Mouse (Mus musculus): ENCODE results near the gene Apc2. TPM values are rescaled to one million over a fixed set of nuclear protein-coding genes. Genes with fewer than 3 reads are reported as not detected.

Gene Apc2
- polyA plus RNA-seq, 1 experiment from 2014 or later = 0.45 TPM

DNA sequence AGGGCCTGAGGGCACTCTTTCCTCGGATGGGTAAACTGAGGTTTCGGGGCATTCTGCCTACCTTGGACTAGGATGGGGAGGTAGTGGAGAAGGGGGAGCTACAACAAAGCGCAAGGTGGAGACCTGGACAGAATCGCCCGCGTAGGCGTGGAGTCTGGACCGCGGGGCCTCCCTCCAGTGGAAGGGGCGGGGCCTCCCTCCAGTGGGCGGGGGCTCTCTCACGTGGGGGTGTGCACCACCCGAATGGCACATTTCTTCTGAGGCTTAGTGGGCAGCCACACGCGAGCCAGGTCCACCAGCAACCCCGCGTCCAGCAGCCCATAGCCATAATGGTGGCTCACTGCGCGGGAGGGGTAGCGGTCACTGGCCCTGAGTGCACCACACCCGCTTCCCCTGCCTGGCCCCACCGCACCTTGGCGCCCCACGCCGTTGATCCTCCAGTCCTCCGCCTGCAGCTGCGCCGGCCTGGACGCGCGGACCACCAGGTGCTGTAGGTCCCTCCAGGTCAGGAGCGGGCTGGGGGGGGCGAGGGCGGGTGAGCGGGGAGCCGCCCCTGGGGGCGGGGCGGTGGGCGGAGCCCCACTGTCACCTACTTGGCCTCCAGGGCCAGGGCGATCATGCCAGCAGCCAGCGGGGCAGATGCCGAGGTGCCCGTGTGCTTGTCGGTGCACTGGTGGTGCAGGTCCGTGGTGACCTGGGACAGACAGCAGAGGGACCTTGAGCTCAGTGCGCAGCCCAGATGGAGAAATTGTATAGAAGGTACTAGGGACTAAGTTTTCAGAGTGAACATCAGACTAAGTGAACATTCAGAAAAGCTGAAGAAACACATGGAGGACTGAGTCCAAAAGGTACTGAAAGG, 27.7 kb downstream of the Apc2 start:
- peak overlapping the region; percentile 88 for H3K27ac ChIP-seq (ENCODE audit: low read depth, low read length)
- H3K9ac ChIP-seq (ENCODE audit: low read depth, low read length) = peak overlapping the region; percentile 85
- no peaks in the 10 kb centered on the region for H3K27me3 ChIP-seq (replicated peaks; ENCODE audit: control insufficient read depth, insufficient read depth, low read length)
- peaks cover 41% of the 10 kb centered on the region for H3K4me1 ChIP-seq (replicated peaks; ENCODE audit: control insufficient read depth, insufficient read depth, low read length)
- peak; percentile 69 for ATAC-seq (replicated peaks; ENCODE audit: low FRiP score)
- 2% methylated on average over 43 of the region's 46 CpGs for WGBS
- H3K4me3 ChIP-seq (ENCODE audit: low read depth, low read length) = peak overlapping the region; percentile 75
- peak; percentile 81 for DNase-seq (ENCODE audit: low spot score)
- 0 out of 2 replicates have a peak, but pooled peaks cover 3% of the 10 kb centered on the region for H3K36me3 ChIP-seq (ENCODE audit: control insufficient read depth, insufficient read depth, low read length)
- peak overlapping the region; percentile 99 for H3K4me2 ChIP-seq
- no peaks in the 10 kb centered on the region for H3K9me3 ChIP-seq (ENCODE audit: control insufficient read depth, low read length)

DNA sequence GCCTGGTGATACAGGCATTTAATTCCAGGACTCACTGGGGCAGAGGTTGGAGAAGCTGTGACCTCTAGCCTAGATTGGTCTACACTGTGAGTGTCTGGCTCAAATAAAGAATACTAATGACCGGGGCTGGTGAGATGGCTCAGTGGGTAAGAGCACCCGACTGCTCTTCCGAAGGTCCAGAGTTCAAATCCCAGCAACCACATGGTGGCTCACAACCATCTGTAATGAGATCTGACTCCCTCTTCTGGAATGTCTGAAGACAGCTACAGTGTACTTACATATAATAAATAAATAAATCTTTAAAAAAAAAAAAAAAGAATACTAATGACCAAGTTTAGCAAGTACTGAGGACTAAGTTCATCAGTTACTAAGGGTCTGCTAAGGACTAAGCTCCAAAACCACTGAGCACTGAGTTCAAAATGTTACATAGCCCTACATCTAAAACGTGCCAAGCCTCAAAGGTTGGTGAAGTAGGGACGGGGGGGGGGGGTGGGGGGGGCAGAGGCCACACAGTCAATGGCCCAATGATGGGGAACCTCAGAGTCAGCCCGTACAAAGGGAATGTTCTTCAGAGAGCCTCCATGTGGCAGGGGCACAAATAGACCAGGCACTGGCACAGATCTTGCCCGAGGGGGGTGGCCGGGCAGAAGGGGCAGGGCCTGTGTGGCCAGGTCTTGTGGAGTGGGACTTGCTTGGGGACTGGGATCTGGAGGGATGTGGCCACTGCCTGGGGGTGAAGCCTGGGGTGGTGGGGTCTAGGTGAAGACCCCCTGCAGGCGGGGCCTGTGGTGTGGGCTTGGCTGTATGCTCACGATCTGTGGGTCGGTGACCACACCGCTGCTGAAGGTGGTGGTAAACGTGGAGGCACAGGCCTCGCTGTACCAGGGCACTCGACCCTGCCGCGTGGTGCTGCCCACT, 28.6 kb downstream of the Apc2 start:
- DNase-seq (ENCODE audit: low spot score) (no peak), ATAC-seq (replicated peaks; ENCODE audit: low FRiP score) (no peak)
- Histone ChIP-seq H3K4me2 (peak overlapping the region; percentile 99), H3K27me3 (replicated peaks; ENCODE audit: control insufficient read depth, insufficient read depth, low read length) (no peaks in the 10 kb centered on the region), H3K27ac (ENCODE audit: low read depth, low read length) (peak overlapping the region; percentile 88), H3K9ac (ENCODE audit: low read depth, low read length) (peak overlapping the region; percentile 85), H3K4me1 (replicated peaks; ENCODE audit: control insufficient read depth, insufficient read depth, low read length) (peaks cover 42% of the 10 kb centered on the region), H3K4me3 (ENCODE audit: low read depth, low read length) (peak overlapping the region; percentile 75), H3K36me3 (ENCODE audit: control insufficient read depth, insufficient read depth, low read length) (no peaks in the 10 kb centered on the region), H3K9me3 (ENCODE audit: control insufficient read depth, low read length) (no peaks in the 10 kb centered on the region)
- WGBS = 75% methylated on average over 17 of the region's 17 CpGs

DNA sequence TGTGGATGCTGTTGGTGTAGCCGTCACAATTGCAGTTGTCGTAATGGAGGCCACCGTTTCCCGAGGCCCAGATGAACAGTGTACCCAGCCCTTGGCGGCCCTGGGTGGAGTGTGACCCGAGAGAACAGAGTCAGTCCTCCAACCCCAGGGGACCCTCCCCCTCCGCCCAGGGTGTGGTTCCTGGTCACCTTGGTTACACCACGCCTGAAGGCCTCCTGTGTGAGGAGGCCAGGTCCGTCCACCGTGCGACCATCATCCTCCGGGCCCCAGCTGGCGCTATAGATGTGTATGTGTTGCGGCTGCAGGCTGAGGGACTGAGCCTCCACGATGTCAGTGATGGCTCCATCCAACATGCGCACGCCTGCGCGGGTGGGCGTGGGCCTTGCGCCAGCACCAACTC, 29.3 kb downstream of the Apc2 start:
- no peaks in the 10 kb centered on the region for H3K27me3 ChIP-seq (replicated peaks; ENCODE audit: control insufficient read depth, insufficient read depth, low read length)
- H3K4me3 ChIP-seq (ENCODE audit: low read depth, low read length) = no peak overlapping the region
- no peak overlapping the region for H3K9ac ChIP-seq (ENCODE audit: low read depth, low read length)
- peaks cover 37% of the 10 kb centered on the region for H3K4me1 ChIP-seq (replicated peaks; ENCODE audit: control insufficient read depth, insufficient read depth, low read length)
- no peaks in the 10 kb centered on the region for H3K36me3 ChIP-seq (ENCODE audit: control insufficient read depth, insufficient read depth, low read length)
- WGBS = 75% methylated on average over 21 of the region's 21 CpGs
- H3K9me3 ChIP-seq (ENCODE audit: control insufficient read depth, low read length) = no peaks in the 10 kb centered on the region
- peak overlapping the region; percentile 23 for H3K4me2 ChIP-seq
- ATAC-seq (replicated peaks; ENCODE audit: low FRiP score) (no peak), DNase-seq (ENCODE audit: low spot score) (no peak)
- H3K27ac ChIP-seq (ENCODE audit: low read depth, low read length) = no peak overlapping the region

DNA sequence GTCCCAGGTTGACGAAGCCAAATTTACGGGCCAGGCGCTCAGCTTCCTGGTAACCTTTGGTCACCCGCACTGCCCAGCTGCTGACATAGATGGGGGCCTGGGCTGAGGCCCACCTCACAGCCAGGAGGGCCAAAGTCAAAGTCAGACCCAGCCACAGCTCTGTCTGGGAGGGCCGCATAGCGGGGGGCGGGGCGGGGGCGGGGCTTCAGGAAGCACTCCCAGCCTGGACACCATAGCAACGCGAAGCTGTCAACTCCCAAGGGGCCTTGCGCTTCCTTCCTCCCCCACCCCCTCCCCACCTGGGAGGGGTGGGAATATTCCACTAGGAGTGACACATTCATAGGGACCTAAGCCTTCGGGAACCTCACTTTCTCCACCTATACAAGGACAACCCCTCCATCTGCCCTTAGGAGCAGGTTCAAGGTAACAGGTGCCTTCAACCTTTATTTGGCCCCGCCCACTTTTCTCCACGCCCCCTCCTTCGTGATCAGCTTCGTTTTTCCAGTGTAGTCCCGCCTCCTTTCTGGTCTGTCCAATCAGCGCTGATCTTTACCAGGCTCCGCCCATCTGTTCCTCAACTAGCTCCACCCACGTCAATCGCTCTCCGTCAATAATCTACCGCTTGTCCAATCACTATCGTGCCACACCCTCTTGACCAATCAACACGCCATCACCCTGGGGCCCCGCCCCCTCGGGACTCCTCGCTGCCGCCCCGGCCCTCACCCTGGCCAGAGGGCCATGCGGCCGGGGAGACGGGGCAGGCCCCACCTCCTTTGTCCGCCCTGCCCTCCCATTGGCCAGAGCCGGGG, 33.7 kb downstream of the Apc2 start, which contains the start of the genes Pcsk4 and Reep6:
Gene Pcsk4 (minus strand): TSS at position 226 of the 809 bp plus-strand sequence.
Gene Reep6 (plus strand): TSS at position 681 of the 809 bp plus-strand sequence.
- H3K9ac ChIP-seq (ENCODE audit: low read depth, low read length) = peak within 1 kb of the TSS; percentile 81
- H3K36me3 ChIP-seq (ENCODE audit: control insufficient read depth, insufficient read depth, low read length) = 0 out of 2 replicates have a peak, but pooled peaks cover 4% of the 10 kb centered on the region
- H3K27ac ChIP-seq (ENCODE audit: low read depth, low read length) = peak within 1 kb of the TSS; percentile 95
- ATAC-seq (replicated peaks; ENCODE audit: low FRiP score) (peak; percentile 89), DNase-seq (ENCODE audit: low spot score) (peak; percentile 98)
- H3K4me2 ChIP-seq = peak within 1 kb of the TSS; percentile 99
- H3K27me3 ChIP-seq (replicated peaks; ENCODE audit: control insufficient read depth, insufficient read depth, low read length) = no peaks in the 10 kb centered on the region; the same call in none of the 2 replicates
- H3K9me3 ChIP-seq (ENCODE audit: control insufficient read depth, low read length) = no peaks in the 10 kb centered on the region
- H3K4me1 ChIP-seq (replicated peaks; ENCODE audit: control insufficient read depth, insufficient read depth, low read length) = peaks cover 52% of the 10 kb centered on the region
- peak within 1 kb of the TSS; percentile 72 for H3K4me3 ChIP-seq (ENCODE audit: low read depth, low read length)
- 4% methylated on average over 36 of the region's 36 CpGs for WGBS

DNA sequence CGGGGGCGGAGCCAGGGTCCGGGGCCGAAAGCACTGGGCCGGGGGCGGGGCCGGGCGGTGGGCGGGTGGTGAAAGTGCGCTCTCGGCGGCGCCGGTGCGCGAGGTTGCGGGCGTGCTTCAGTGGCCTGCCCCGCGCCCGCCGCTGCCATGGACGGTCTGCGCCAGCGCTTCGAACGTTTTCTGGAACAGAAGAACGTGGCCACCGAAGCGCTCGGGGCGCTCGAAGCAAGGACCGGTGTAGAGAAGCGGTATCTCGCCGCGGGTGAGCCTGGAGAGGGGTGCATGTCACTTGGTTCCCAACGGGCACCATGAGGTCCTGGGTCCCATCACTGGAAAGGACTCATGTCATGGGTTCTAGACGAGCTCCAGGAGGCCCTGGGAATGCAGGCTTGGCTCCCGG, 34.3 kb downstream of the Apc2 start:
- H3K27ac ChIP-seq (ENCODE audit: low read depth, low read length) = peak overlapping the region; percentile 95
- ATAC-seq (replicated peaks; ENCODE audit: low FRiP score) = no peak
- 0 out of 2 replicates have a peak, but pooled peaks cover 7% of the 10 kb centered on the region for H3K36me3 ChIP-seq (ENCODE audit: control insufficient read depth, insufficient read depth, low read length)
- 1% methylated on average over 40 of the region's 41 CpGs for WGBS
- H3K9ac ChIP-seq (ENCODE audit: low read depth, low read length) = peak overlapping the region; percentile 81
- no peaks in the 10 kb centered on the region; the same call in none of the 2 replicates for H3K27me3 ChIP-seq (replicated peaks; ENCODE audit: control insufficient read depth, insufficient read depth, low read length)
- peaks cover 46% of the 10 kb centered on the region for H3K4me1 ChIP-seq (replicated peaks; ENCODE audit: control insufficient read depth, insufficient read depth, low read length)
- H3K9me3 ChIP-seq (ENCODE audit: control insufficient read depth, low read length) = no peaks in the 10 kb centered on the region
- peak overlapping the region; percentile 99 for H3K4me2 ChIP-seq
- peak overlapping the region; percentile 72 for H3K4me3 ChIP-seq (ENCODE audit: low read depth, low read length)
- DNase-seq (ENCODE audit: low spot score) = no peak

DNA sequence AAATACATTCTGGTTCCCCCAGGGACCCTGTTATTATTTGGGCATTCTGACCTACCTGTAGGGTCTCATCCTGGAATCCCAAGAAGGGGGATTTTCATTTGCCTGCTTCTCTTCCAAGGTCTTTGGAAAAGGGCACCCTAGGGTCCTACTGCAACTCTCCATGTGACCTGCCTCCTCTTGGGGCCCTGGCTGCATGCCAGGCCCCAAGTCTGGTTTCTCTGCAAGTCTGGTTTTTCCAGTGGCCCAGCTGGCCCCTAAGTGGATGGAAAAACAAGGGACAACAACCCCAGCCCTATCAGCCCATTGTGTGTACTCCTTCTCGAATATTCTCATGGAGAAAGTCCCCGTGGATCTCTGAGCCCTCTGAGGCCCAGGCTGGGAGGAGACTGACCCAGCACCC, 35.1 kb downstream of the Apc2 start:
- Histone ChIP-seq H3K9me3 (ENCODE audit: control insufficient read depth, low read length) (no peaks in the 10 kb centered on the region), H3K27ac (ENCODE audit: low read depth, low read length) (peak overlapping the region; percentile 95), H3K4me3 (ENCODE audit: low read depth, low read length) (peak overlapping the region; percentile 72), H3K9ac (ENCODE audit: low read depth, low read length) (peak overlapping the region; percentile 81), H3K4me1 (replicated peaks; ENCODE audit: control insufficient read depth, insufficient read depth, low read length) (peaks cover 43% of the 10 kb centered on the region), H3K4me2 (peak overlapping the region; percentile 99), H3K36me3 (ENCODE audit: control insufficient read depth, insufficient read depth, low read length) (peaks cover 12% of the 10 kb centered on the region; the same call in 1 of the 2 replicates), H3K27me3 (replicated peaks; ENCODE audit: control insufficient read depth, insufficient read depth, low read length) (peaks cover under 1% of the 10 kb centered on the region)
- no peak for ATAC-seq (replicated peaks; ENCODE audit: low FRiP score)
- no peak for DNase-seq (ENCODE audit: low spot score)
- WGBS = 75% methylated on average over 2 of the region's 2 CpGs

DNA sequence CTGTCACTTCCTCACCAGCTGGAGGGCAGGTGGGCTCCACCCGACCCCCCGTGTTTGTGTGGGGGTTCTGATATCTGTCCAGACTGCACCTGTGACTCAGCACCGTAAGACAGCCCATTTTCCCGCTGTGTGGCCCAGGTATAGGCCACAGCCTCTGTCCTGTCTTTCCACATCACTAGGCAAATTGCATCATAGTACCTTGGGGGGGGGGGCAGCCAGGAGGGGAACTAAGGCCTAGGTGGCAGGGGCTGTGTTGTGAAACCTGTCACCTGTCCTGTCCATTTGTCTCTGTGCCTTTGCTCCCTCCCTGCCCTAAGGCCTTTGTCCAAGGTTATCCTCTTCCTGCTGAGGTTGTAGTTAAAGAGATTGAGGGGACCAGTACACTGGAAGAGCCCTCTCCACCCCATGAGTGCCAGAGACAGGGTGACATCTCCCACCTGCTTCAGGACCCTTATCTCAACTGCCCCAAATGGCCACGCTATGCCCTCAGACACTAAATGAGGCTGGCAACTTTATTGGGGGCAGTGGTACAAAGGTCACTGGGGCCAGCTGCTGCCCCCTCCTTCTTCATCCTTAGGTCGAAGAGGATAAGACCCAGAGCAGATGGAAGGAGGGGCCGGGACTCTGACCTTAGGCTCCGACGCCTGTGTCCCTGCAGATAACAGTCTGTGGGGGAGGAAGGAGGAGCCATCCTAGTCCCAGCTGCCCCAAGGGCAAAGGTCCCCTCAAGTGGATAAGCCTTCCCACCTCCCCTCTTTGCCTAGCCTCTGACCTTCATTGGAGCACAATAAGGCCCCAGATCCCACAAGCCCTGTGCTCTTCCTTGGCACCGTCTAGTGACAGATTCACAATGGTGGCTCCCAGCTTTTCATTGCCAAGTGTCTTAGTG, 36.1 kb downstream of the Apc2 start:
- peak overlapping the region; percentile 81 for H3K9ac ChIP-seq (ENCODE audit: low read depth, low read length)
- H3K27ac ChIP-seq (ENCODE audit: low read depth, low read length) = peak overlapping the region; percentile 95
- WGBS = 27% methylated on average over 10 of the region's 10 CpGs
- peaks cover 4% of the 10 kb centered on the region for H3K27me3 ChIP-seq (replicated peaks; ENCODE audit: control insufficient read depth, insufficient read depth, low read length)
- H3K4me1 ChIP-seq (replicated peaks; ENCODE audit: control insufficient read depth, insufficient read depth, low read length) = peaks cover 43% of the 10 kb centered on the region
- DNase-seq (ENCODE audit: low spot score) = no peak
- no peaks in the 10 kb centered on the region for H3K9me3 ChIP-seq (ENCODE audit: control insufficient read depth, low read length)
- H3K36me3 ChIP-seq (ENCODE audit: control insufficient read depth, insufficient read depth, low read length) = peaks cover 15% of the 10 kb centered on the region; the same call in 1 of the 2 replicates
- H3K4me2 ChIP-seq = peak overlapping the region; percentile 99
- peak overlapping the region; percentile 72 for H3K4me3 ChIP-seq (ENCODE audit: low read depth, low read length)
- ATAC-seq (replicated peaks; ENCODE audit: low FRiP score) = peak; percentile 70

All from liver, embryonic 11.5 days (tissue).